Mouse (Mus musculus) forebrain, embryonic 12.5 days (tissue): ENCODE measurements around the gene Tfcp2. TPM values are rescaled to one million over a fixed set of nuclear protein-coding genes. Genes with fewer than 3 reads are reported as not detected.

ENCODE experiments used
- ATAC-seq: fragments of 200-750 bp; cut with Nextera tagmentation; 2 replicates; pipeline ENCODE4 v1.8.0; 2017; ENCODE audit warnings: moderate TSS enrichment; ENCODE audit not compliant: low FRiP score
- H3K27ac ChIP-seq: fragments of 300-500 bp; sonication (generic); 2 replicates; pipeline ENCODE4 v1.5.1; 2016; ENCODE audit warnings: mild to moderate bottlenecking
- H3K27me3 ChIP-seq: fragments of 300-500 bp; sonication (generic); 2 replicates; pipeline ENCODE4 v1.6.1; 2016; ENCODE audit warnings: mild to moderate bottlenecking
- H3K36me3 ChIP-seq: fragments of 300-500 bp; sonication (generic); replicated peaks from 2 replicates; pipeline ENCODE4 v1.6.1; 2016; ENCODE audit warnings: mild to moderate bottlenecking
- H3K4me1 ChIP-seq: fragments of 300-500 bp; sonication (generic); 2 replicates; pipeline ENCODE4 v1.6.1; 2016
- H3K4me2 ChIP-seq: fragments of 300-500 bp; sonication (generic); 2 replicates; pipeline ENCODE4 v1.6.1; 2016; ENCODE audit warnings: mild to moderate bottlenecking, moderate library complexity
- H3K4me3 ChIP-seq: fragments of 300-500 bp; sonication (generic); replicated peaks from 2 replicates; pipeline ENCODE4 v1.5.1; 2016; ENCODE audit warnings: mild to moderate bottlenecking
- H3K9ac ChIP-seq: fragments of 300-500 bp; sonication (generic); 2 replicates; pipeline ENCODE4 v1.6.1; 2016; ENCODE audit warnings: mild to moderate bottlenecking
- H3K9me3 ChIP-seq: fragments of 300-500 bp; sonication (generic); 2 replicates; pipeline ENCODE4 v1.6.1; 2016
- WGBS: fragments of 180-500 bp; shearing (Covaris S2); methylation state at CpG from one replicate; pipeline ENCODE4 v1.1.7; 2016; 5-methylcytosine and 5-hydroxymethylcytosine counted together
- polyA plus RNA-seq: library from polyadenylated mRNA; unstranded; fragments of >200 nt; fragmentation: Nextera tagmentation; extraction: Ambion mirVana; gene quantifications from 2 replicates; pipeline ENCODE4 v1.2.1, GENCODE M21; 2016

The Tfcp2 gene
- polyA plus RNA-seq, 1 experiment from 2014 or later: 44.8 TPM

DNA sequence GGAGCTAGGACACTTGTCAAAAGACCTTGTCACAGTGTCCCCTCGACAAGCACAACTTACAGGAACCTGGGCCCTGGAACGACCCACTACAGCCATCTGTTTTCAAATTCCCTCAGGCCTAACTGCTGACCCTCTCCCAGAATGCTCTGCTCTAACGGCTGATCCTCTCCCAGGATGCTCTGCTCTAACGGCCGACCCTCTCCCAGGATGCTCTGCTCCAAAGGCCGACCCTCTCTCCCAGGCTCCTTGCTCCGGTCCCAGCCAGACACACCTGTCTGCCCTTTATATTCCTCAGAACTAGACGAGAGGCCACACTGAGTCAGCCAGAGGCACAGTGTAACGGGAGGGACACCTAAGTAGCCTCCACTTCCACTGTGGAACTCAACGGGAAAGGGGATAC lies 28.3 kb upstream of the Tfcp2 start:
- Histone ChIP-seq H3K27ac (no peak overlapping the region), H3K4me3 (no peak overlapping the region), H3K36me3 (peaks cover 58% of the 10 kb centered on the region), H3K27me3 (no peaks in the 10 kb centered on the region; the same call in 1 of the 2 replicates), H3K9me3 (no peaks in the 10 kb centered on the region), H3K9ac (no peak overlapping the region), H3K4me1 (no peaks in the 10 kb centered on the region), H3K4me2 (no peak overlapping the region)
- no peak for ATAC-seq
- 88% methylated on average over 10 of the region's 10 CpGs for WGBS

DNA sequence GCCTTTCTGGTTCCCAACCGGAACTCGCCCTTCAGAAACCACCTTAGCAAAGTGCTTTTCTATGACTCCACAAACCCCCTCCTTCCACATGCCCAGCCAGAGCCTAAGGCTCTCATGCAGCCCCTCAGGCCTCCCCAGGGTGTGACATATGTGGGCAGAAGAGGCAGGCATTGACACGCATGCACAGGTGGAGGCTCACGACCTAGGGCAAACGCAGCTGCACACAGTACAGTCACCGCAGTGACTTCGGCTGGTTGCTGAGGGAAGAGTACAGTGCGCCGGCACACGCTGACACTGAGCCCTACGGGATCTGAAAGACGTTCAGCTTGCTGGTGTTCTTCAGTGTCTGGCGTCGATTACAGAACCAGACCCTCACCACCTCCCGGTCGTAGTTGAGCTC lies 26.2 kb upstream of the Tfcp2 start:
- H3K9ac ChIP-seq: no peak overlapping the region
- H3K9me3 ChIP-seq: no peaks in the 10 kb centered on the region
- H3K4me2 ChIP-seq: no peak overlapping the region
- WGBS: 87% methylated on average over 16 of the region's 16 CpGs
- H3K36me3 ChIP-seq: peaks cover 44% of the 10 kb centered on the region
- ATAC-seq: no peak
- H3K4me1 ChIP-seq: peaks cover 6% of the 10 kb centered on the region
- H3K27ac ChIP-seq: no peak overlapping the region
- H3K27me3 ChIP-seq: no peaks in the 10 kb centered on the region; the same call in 1 of the 2 replicates
- no peak overlapping the region for H3K4me3 ChIP-seq

DNA sequence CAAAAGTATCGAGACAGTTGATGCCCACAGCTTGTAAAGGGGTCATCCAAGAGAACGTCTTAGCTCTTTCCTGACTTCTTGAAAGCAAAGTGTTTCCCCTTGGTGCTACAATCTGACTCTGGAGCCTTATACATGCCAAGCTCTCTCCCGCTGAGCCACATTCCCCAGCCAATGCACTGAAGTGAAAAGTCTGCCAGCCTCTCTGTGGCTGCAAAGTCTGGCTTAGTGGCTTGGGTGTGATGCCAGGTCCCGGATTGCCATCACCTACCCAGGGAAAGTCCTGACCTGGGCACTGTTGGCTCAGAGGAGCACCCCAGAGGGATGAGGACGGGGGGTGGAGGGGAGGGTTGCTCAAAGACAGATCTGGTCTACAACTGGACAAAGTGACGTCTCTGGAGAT lies 25.0 kb upstream of the Tfcp2 start:
- WGBS: 86% methylated on average over 6 of the region's 6 CpGs
- Histone ChIP-seq H3K9me3 (no peaks in the 10 kb centered on the region), H3K9ac (no peak overlapping the region), H3K4me1 (peaks cover 6% of the 10 kb centered on the region), H3K4me2 (no peak overlapping the region), H3K4me3 (no peak overlapping the region), H3K36me3 (peaks cover 39% of the 10 kb centered on the region), H3K27ac (no peak overlapping the region), H3K27me3 (no peaks in the 10 kb centered on the region)
- no peak for ATAC-seq

DNA sequence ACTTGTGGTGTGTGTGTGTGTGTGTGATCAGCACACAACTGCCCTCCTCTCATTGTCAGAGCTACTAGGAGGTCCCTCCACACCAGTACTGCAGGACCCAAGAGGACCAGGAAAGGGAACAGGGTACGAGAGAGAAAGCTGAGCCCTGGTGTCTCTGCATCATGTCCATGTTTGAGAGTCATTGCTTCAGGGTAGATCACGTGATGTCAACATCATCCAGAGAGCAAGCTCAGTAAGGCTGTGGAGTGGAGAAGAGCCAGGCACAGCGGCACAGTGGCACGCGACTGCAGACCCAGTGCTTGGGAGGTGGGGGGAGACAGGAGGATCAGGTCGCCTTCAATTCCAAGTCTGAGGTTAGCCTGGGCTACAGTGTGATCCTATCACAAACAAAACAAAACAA lies 24.6 kb upstream of the Tfcp2 start:
- Histone ChIP-seq H3K27me3 (no peaks in the 10 kb centered on the region), H3K4me2 (no peak overlapping the region), H3K4me3 (no peak overlapping the region), H3K9ac (no peak overlapping the region), H3K9me3 (no peaks in the 10 kb centered on the region), H3K4me1 (peaks cover 6% of the 10 kb centered on the region), H3K36me3 (peaks cover 39% of the 10 kb centered on the region), H3K27ac (no peak overlapping the region)
- no peak for ATAC-seq
- WGBS: 90% methylated on average over 6 of the region's 6 CpGs

DNA sequence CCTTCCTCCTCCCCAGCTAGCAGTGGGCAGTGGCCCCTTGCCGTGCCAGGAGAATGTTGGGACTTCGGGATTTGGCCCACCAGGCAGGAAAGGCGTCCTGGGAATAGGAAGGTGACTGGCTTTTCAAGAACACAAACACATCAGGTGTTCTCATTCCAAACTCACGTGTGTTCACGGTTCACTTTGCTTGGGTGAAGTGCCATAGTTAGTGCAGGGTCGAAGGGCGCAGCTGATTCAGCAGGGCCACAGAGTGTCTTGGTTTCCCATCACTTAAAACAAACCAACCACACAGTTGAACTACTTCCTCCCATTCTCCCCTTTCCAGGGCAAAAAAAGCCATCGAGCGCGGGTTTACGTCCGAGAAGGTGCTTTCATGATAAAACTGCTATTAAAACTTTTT lies 23.6 kb upstream of the Tfcp2 start:
- H3K9ac ChIP-seq: no peak overlapping the region
- no peak for ATAC-seq
- WGBS: 88% methylated on average over 12 of the region's 12 CpGs
- no peak overlapping the region for H3K4me3 ChIP-seq
- no peaks in the 10 kb centered on the region for H3K9me3 ChIP-seq
- H3K27ac ChIP-seq: no peak overlapping the region
- no peaks in the 10 kb centered on the region for H3K27me3 ChIP-seq
- peaks cover 6% of the 10 kb centered on the region for H3K4me1 ChIP-seq
- no peak overlapping the region for H3K4me2 ChIP-seq
- H3K36me3 ChIP-seq: peaks cover 33% of the 10 kb centered on the region

DNA sequence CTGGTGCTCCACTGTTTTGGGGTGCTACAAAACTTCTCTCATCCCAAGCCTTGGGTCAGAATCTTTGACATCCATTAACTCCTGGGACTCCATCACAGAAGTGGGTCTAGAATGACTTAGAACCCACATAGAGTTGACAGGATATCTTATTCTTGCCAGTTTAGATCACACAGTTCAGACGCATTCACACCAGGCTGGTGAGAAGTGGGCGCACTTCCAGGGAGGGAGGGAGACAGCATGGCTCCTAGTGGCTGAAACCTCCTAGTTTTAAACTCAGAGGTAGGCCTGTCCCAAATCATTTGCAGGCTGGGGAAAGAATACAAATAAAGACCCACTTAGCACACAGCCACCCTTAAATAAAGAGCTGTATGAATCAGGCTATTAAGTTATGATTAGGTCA lies 22.6 kb upstream of the Tfcp2 start:
- H3K9me3 ChIP-seq: no peaks in the 10 kb centered on the region
- H3K9ac ChIP-seq: no peak overlapping the region
- H3K4me3 ChIP-seq: no peak overlapping the region
- H3K36me3 ChIP-seq: peaks cover 25% of the 10 kb centered on the region
- ATAC-seq: no peak
- peaks cover 6% of the 10 kb centered on the region for H3K4me1 ChIP-seq
- H3K4me2 ChIP-seq: no peak overlapping the region
- H3K27me3 ChIP-seq: no peaks in the 10 kb centered on the region
- WGBS: 68% methylated on average over 2 of the region's 2 CpGs
- no peak overlapping the region for H3K27ac ChIP-seq

DNA sequence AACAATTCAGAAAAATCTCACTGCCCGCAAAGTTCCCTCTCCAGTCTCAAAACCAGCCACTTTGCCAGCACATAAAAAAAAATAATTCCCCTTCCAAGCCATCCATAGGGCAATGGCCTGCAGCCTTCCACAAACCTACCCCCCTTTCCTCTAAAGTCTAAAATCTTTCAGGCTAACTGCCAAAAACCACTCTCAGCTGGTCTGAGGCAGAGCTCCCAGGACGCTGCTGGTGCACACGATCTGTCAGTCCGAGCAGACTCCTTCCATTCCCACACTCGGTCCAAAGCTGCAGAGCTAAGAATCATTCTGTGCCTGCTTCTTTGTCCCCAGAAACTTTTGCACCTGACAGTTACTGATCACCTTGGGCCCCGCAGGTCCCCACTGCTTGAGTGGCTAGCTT lies 22.1 kb upstream of the Tfcp2 start:
- H3K9ac ChIP-seq: no peak overlapping the region
- peaks cover 6% of the 10 kb centered on the region for H3K4me1 ChIP-seq
- ATAC-seq: no peak
- no peak overlapping the region for H3K4me2 ChIP-seq
- no peak overlapping the region for H3K4me3 ChIP-seq
- peaks cover 22% of the 10 kb centered on the region for H3K36me3 ChIP-seq
- no peaks in the 10 kb centered on the region for H3K9me3 ChIP-seq
- 0 out of 2 replicates have a peak overlapping the region, but pooled peaks have one; percentile 8 for H3K27ac ChIP-seq
- H3K27me3 ChIP-seq: no peaks in the 10 kb centered on the region
- WGBS: 66% methylated on average over 6 of the region's 6 CpGs

DNA sequence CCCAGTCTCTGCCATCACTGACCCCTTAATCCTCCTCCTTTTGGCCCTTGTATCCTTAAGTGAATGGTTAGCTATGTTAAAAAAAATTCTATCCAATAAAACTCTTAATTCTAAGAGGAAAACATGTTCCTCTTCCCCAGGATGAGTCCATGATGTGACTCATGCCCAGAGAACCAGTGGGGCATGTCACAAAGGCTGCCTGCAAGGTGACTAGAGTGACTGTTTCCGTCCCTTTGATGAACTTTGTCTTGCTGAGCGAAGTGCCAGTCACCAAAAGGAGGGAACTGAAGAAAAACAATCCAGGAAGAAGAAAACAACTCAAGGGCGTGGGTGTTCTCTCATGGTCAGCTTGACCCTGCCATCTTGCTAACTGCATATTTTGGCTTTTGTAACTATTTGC lies 17.4 kb upstream of the Tfcp2 start:
- peaks cover 6% of the 10 kb centered on the region for H3K4me1 ChIP-seq
- no peaks in the 10 kb centered on the region for H3K27me3 ChIP-seq
- H3K4me2 ChIP-seq: no peak overlapping the region
- no peak overlapping the region for H3K27ac ChIP-seq
- no peaks in the 10 kb centered on the region for H3K36me3 ChIP-seq
- 84% methylated on average over 3 of the region's 3 CpGs for WGBS
- H3K9ac ChIP-seq: no peak overlapping the region
- H3K4me3 ChIP-seq: no peak overlapping the region
- H3K9me3 ChIP-seq: no peaks in the 10 kb centered on the region
- no peak for ATAC-seq

DNA sequence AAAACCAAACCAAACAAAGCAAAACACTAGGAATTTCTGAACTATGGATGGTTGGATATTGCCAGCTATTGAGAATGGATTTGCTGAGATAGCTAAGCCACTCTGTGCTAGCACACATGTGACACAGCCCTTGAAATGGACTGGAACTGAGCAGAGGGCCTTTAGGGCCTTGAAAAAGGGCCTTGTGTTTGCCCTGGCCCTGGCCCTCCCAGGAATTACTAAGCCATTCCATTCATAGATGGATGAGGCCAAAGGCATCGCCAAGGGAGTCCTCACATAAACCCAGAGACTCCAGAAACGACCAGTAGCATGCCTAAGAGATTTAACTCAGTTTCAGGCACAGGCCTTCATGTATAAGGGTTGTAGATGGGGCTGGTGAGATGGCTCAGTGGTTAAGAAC lies 14.7 kb upstream of the Tfcp2 start:
- no peak overlapping the region for H3K4me2 ChIP-seq
- H3K9me3 ChIP-seq: no peaks in the 10 kb centered on the region
- no peak overlapping the region for H3K9ac ChIP-seq
- WGBS: 70% methylated on average over 2 of the region's 2 CpGs
- no peak overlapping the region for H3K4me3 ChIP-seq
- H3K4me1 ChIP-seq: no peaks in the 10 kb centered on the region
- H3K27me3 ChIP-seq: no peaks in the 10 kb centered on the region
- no peak for ATAC-seq
- no peak overlapping the region for H3K27ac ChIP-seq
- no peaks in the 10 kb centered on the region for H3K36me3 ChIP-seq

DNA sequence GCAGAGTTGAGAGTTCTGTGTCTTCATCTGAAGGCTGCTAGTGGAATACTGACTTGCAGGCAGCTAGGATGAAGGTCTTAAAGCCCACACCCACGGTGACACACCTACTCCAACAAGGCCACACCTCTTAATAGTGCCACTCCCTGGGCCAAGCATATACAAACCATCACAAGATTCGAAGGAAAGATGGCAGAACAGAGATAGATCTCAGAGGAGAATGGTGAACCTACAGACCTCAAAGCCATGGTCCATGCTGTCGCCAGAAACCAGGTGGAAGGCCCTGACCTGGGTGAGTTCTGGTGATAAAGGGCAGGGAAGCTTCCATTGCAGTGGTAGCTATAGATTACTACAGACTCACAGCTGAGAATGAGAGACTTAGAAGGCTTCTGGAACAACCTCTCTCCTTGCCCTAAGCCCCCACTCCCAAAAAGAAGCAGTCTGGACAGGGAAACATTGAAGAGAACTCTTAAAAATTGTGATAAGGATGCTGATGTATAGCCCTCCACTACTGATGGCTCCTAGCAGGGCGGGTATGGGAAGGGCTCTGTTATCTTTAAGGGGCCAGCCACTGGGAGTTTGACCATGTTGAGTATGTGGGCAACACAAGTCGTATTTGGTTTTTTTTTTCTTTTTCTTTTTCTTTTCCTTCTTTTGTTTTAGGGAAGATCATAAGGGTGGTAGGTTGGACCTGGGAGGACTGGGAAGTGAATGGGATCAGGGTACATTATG lies 6.1 kb upstream of the Tfcp2 start:
- H3K4me3 ChIP-seq: no peak overlapping the region
- no peaks in the 10 kb centered on the region for H3K9me3 ChIP-seq
- H3K9ac ChIP-seq: no peak overlapping the region
- no peaks in the 10 kb centered on the region for H3K4me1 ChIP-seq
- H3K27me3 ChIP-seq: no peaks in the 10 kb centered on the region
- H3K4me2 ChIP-seq: no peak overlapping the region
- no peak for ATAC-seq
- H3K27ac ChIP-seq: no peak overlapping the region
- 77% methylated on average over 5 of the region's 5 CpGs for WGBS
- H3K36me3 ChIP-seq: no peaks in the 10 kb centered on the region

DNA sequence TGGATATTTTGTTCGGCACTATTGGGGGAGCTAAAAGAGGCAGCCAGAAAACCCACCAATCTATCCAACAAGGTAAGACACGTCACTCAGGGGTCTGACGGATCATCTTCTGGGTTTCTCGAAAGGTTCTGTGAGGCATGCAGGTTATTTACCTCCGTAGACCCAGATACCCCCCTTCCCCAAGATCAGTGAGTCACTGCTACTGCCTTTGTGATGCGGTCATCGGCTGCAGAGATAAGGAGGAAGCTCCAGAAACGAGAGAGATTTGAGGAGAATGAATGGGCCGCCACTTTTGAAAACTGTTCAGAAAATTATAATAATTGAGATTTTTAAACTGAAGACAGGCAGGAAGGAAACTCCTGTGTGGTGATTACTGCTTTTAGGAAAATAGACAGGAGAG lies 4.6 kb upstream of the Tfcp2 start:
- no peak overlapping the region for H3K9ac ChIP-seq
- H3K27me3 ChIP-seq: no peaks in the 10 kb centered on the region
- H3K4me2 ChIP-seq: no peak overlapping the region
- no peaks in the 10 kb centered on the region for H3K9me3 ChIP-seq
- H3K36me3 ChIP-seq: no peaks in the 10 kb centered on the region
- ATAC-seq: no peak
- H3K4me3 ChIP-seq: no peak overlapping the region
- no peak overlapping the region for H3K27ac ChIP-seq
- no peaks in the 10 kb centered on the region for H3K4me1 ChIP-seq
- WGBS: 88% methylated on average over 9 of the region's 9 CpGs

DNA sequence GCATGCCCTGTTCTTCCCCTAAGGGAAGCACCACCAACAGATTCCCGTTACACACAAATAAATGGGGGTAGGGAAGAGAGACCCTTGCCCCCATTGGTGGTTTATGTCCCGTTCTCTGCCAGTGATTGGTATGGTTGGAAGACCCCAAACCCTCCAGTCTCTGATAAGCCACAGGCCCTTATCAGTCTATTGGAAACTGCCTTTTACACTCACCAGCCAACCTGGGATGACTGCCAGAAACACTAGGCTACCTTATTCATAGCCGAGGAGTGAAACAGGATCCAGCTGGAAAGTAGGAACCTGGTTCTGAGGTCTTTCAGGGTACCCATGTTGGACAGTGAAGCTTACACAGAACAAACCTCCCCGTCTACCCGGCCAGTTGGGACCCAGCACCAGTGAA lies 4.2 kb upstream of the Tfcp2 start:
- H3K9ac ChIP-seq: no peak overlapping the region
- H3K4me3 ChIP-seq: no peak overlapping the region
- no peak overlapping the region for H3K4me2 ChIP-seq
- H3K9me3 ChIP-seq: no peaks in the 10 kb centered on the region
- no peak for ATAC-seq
- WGBS: 92% methylated on average over 5 of the region's 5 CpGs
- no peaks in the 10 kb centered on the region for H3K36me3 ChIP-seq
- H3K27me3 ChIP-seq: no peaks in the 10 kb centered on the region
- peaks cover 1% of the 10 kb centered on the region for H3K4me1 ChIP-seq
- H3K27ac ChIP-seq: no peak overlapping the region

DNA sequence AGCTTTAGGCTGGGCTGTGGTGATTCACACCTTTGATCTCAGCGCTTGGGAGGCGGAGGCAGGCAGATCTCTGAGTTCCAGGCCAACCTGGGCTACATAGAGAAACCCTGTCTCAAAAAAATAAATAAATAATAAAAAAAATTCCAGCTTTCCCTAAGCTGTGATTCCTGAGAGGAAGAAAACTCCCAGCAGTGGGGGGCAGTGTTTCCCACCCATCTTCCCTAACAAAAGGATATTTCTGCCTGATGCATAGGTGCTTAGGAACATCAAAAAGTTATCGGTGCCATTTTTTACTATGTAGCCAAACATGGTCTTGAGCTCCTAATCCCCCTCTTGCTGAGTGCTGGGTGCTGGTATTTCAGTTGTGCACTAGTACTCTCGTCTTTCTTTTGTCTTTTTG lies 1.5 kb downstream of the Tfcp2 start:
- peaks cover 14% of the 10 kb centered on the region for H3K4me1 ChIP-seq
- no peak overlapping the region for H3K27ac ChIP-seq
- no peak overlapping the region for H3K9ac ChIP-seq
- H3K4me2 ChIP-seq: peak overlapping the region; percentile 86
- no peak for ATAC-seq
- H3K36me3 ChIP-seq: peaks cover 22% of the 10 kb centered on the region
- H3K4me3 ChIP-seq: 0 out of 2 replicates have a peak overlapping the region, but pooled peaks have one; percentile 91
- 90% methylated on average over 4 of the region's 4 CpGs for WGBS
- H3K27me3 ChIP-seq: no peaks in the 10 kb centered on the region
- peaks cover 7% of the 10 kb centered on the region for H3K9me3 ChIP-seq
